Mouse (Mus musculus): ENCODE measurements around the gene Cd93. TPM values are rescaled to one million over a fixed set of nuclear protein-coding genes. Genes with fewer than 3 reads are reported as not detected.

Cd93 gene
- total and polyA plus RNA-seq, 2 experiments from 2014 or later = 4.5 to 16.9 TPM

DNA sequence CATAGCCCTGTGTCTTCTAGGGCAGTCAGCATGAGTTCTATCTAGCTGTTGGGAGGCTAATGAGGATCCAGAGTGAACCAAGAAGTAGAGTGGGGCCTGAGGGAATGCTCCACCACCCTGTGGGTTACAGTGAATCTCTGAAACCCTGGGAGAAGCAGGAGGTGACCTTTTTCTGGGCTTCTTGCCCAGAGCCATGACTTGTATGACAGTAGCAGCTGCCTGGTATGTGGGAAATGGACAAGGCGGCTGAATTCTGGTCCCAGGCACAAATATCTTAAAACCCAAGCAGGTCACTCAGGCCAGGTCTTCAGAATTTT, 45.6 kb downstream of the Cd93 start:
- 89% methylated on average over 1 of the region's 1 CpGs for WGBS
- Histone ChIP-seq H3K4me3 (ENCODE audit: low read depth, low read length) (no peak overlapping the region), H3K27me3 (ENCODE audit: insufficient read depth, low read length) (peaks cover 9% of the 10 kb centered on the region; the same call in 1 of the 2 replicates), H3K9me3 (ENCODE audit: low read length) (no peaks in the 10 kb centered on the region), H3K4me2 (ENCODE audit: low read depth, low read length, poor library complexity, severe bottlenecking) (peak overlapping the region; percentile 21), H3K36me3 (ENCODE audit: insufficient read depth, low read length) (no peaks in the 10 kb centered on the region), H3K4me1 (ENCODE audit: insufficient read depth, low read length) (peaks cover 13% of the 10 kb centered on the region; the same call in 1 of the 2 replicates), H3K27ac (ENCODE audit: low read depth, low read length) (no peak overlapping the region), H3K9ac (replicated peaks; ENCODE audit: low read length, poor library complexity, severe bottlenecking) (no peak overlapping the region)
- DNase-seq (ENCODE audit: low spot score) (no peak), ATAC-seq (ENCODE audit: low FRiP score) (no peak)
- no peak for TF ChIP-seq CTCF (IDR thresholded peaks at IDR 0.05)

DNA sequence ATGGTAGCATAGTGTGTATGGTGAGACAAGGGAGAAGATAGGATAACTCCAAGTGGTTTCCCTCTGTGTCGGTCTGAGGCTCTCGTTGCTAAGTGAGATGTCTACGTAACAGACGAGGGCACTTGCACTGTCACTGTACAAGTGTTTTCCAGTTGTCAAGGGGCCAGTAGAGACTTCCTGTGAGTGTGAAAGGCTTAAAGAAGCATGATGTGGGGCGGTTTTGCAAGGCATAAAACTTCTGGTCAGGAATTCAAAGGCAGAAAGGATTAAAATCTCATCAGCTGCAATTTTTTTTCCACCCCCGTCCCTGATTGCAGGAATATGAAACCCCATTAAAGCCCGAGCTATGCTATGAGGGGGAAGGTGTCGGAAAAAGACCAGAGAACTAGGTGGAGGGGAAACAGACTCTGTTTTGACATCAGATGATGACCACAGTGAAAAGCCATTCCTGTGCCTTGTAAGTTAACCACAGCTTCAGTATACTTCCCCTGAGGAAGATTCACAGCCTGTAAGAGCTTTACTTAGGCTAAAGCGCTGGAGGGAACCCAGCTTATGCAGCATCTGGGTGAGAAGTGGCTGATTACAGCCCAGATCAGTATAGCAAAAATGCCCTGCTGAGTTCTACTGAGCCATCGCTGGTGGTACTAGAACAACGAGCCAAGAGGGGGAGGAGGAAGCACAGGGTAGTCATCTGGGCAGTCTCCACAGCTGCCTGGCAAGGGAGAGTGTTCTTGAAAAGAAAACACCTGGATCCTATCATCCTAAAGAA, 46.2 kb downstream of the Cd93 start:
- Histone ChIP-seq H3K4me2 (ENCODE audit: low read depth, low read length, poor library complexity, severe bottlenecking) (peak overlapping the region; percentile 85), H3K36me3 (ENCODE audit: insufficient read depth, low read length) (no peaks in the 10 kb centered on the region), H3K9ac (replicated peaks; ENCODE audit: low read length, poor library complexity, severe bottlenecking) (no peak overlapping the region), H3K4me1 (ENCODE audit: insufficient read depth, low read length) (peaks cover 13% of the 10 kb centered on the region; the same call in 1 of the 2 replicates), H3K4me3 (ENCODE audit: low read depth, low read length) (no peak overlapping the region; the same call in 1 of the 2 replicates), H3K27ac (ENCODE audit: low read depth, low read length) (no peak overlapping the region), H3K27me3 (ENCODE audit: insufficient read depth, low read length) (peaks cover 9% of the 10 kb centered on the region; the same call in 1 of the 2 replicates), H3K9me3 (ENCODE audit: low read length) (no peaks in the 10 kb centered on the region)
- 73% methylated on average over 11 of the region's 11 CpGs for WGBS
- no peak for ATAC-seq (ENCODE audit: low FRiP score)
- TF ChIP-seq CTCF (IDR thresholded peaks at IDR 0.05) = no peak
- DNase-seq (ENCODE audit: low spot score) = no peak

DNA sequence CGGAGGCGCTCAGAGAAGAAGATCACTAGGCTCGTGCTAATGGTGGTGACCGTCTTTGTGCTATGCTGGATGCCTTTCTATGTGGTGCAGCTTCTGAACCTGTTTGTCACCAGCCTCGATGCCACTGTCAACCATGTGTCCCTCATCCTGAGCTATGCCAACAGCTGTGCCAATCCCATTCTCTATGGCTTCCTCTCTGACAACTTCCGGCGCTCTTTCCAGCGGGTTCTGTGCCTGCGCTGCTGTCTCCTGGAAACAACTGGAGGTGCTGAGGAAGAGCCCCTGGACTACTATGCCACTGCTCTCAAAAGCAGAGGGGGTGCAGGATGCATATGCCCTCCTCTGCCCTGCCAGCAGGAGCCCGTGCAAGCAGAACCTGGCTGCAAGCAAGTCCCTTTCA, 47.2 kb downstream of the Cd93 start:
- DNase-seq (ENCODE audit: low spot score) (no peak), ATAC-seq (ENCODE audit: low FRiP score) (no peak)
- no peak for TF ChIP-seq CTCF (IDR thresholded peaks at IDR 0.05)

DNA sequence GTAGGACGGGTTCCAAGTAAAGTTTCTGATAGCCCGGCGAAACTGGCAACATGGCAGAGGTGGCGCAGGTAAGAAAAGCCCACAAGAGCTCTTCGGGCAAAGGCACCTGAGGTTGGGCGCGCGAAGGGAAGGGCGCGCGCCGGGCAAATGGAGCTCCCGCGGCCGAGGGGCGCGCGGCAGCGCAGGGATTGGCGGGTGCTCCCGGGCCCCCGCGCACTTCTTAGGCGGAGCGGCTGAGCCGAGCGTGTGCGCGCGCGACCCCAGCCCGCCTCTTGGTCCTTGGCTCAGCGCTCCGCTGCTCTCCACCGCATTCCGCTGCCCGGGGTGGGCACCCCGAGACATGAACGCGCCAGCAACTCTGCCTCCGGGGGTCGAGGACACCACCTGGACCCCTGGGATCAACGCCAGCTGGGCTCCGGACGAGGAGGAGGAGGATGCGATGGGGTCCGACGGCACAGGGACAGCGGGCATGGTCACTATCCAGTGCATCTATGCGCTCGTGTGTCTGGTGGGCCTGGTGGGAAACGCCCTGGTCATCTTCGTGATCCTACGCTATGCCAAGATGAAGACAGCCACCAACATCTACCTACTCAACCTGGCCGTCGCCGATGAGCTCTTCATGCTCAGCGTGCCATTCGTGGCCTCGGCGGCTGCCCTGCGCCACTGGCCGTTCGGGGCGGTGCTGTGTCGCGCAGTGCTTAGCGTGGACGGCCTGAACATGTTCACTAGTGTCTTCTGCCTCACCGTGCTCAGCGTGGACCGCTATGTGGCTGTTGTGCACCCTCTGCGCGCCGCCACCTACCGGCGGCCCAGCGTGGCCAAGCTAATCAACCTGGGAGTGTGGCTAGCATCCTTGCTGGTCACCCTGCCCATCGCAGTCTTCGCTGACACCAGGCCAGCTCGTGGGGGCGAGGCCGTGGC, 48.0 kb downstream of the Cd93 start, which contains the start of gene Sstr4:
Gene Sstr4 (plus strand): TSS at position 214 of the 921 bp plus-strand sequence.
- Histone ChIP-seq H3K4me3 (ENCODE audit: low read depth, low read length) (peak within 1 kb of the TSS; percentile 47), H3K4me2 (ENCODE audit: low read depth, low read length, poor library complexity, severe bottlenecking) (peak within 1 kb of the TSS; percentile 85), H3K27ac (ENCODE audit: low read depth, low read length) (no peak within 1 kb of the TSS), H3K9me3 (ENCODE audit: low read length) (no peaks in the 10 kb centered on the region), H3K4me1 (ENCODE audit: insufficient read depth, low read length) (peaks cover 13% of the 10 kb centered on the region; the same call in 1 of the 2 replicates), H3K9ac (replicated peaks; ENCODE audit: low read length, poor library complexity, severe bottlenecking) (peak within 1 kb of the TSS; percentile 66), H3K36me3 (ENCODE audit: insufficient read depth, low read length) (no peaks in the 10 kb centered on the region), H3K27me3 (ENCODE audit: insufficient read depth, low read length) (peaks cover 9% of the 10 kb centered on the region; the same call in 1 of the 2 replicates)
- DNase-seq (ENCODE audit: low spot score) (peak; percentile 60), ATAC-seq (ENCODE audit: low FRiP score) (peak; percentile 88)
- TF ChIP-seq CTCF (IDR thresholded peaks at IDR 0.05) = peak; percentile 82
- 4% methylated on average over 79 of the region's 83 CpGs for WGBS

More for the DNA sequence above, 47.2 kb downstream of the Cd93 start:
- no peak overlapping the region for H3K27ac ChIP-seq (ENCODE audit: low read depth, low read length)
- H3K9me3 ChIP-seq (ENCODE audit: low read length) = no peaks in the 10 kb centered on the region
- peak overlapping the region; percentile 47; the same call in 1 of the 2 replicates for H3K4me3 ChIP-seq (ENCODE audit: low read depth, low read length)
- H3K9ac ChIP-seq (replicated peaks; ENCODE audit: low read length, poor library complexity, severe bottlenecking) = no peak overlapping the region
- H3K27me3 ChIP-seq (ENCODE audit: insufficient read depth, low read length) = peaks cover 9% of the 10 kb centered on the region; the same call in 1 of the 2 replicates
- H3K4me2 ChIP-seq (ENCODE audit: low read depth, low read length, poor library complexity, severe bottlenecking) = peak overlapping the region; percentile 85
- peaks cover 13% of the 10 kb centered on the region; the same call in 1 of the 2 replicates for H3K4me1 ChIP-seq (ENCODE audit: insufficient read depth, low read length)
- WGBS = 76% methylated on average over 10 of the region's 10 CpGs
- H3K36me3 ChIP-seq (ENCODE audit: insufficient read depth, low read length) = no peaks in the 10 kb centered on the region

DNA sequence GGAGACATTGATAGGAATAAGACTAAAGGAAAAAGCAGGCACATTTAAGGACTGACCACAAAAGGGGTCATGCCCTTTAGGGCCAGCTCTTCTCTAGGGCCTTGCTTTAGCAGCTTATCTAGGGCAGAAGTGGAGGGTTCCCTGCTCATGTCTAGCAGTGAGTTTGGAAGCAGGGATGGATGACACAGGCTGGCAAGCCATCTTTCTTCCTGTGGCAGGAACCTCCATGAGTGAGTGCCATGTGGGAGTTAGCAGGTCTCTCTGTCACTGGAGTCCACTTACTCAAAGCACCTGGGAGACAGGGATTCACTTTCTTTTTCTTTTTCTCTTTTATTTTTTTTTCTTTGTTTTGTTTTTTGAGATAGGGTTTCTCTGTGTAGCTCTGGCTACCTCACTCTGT, 49.5 kb downstream of the Cd93 start:
- no peak for TF ChIP-seq CTCF (IDR thresholded peaks at IDR 0.05)
- Histone ChIP-seq H3K4me3 (ENCODE audit: low read depth, low read length) (no peak overlapping the region), H3K36me3 (ENCODE audit: insufficient read depth, low read length) (no peaks in the 10 kb centered on the region), H3K27ac (ENCODE audit: low read depth, low read length) (no peak overlapping the region), H3K9me3 (ENCODE audit: low read length) (no peaks in the 10 kb centered on the region), H3K9ac (replicated peaks; ENCODE audit: low read length, poor library complexity, severe bottlenecking) (no peak overlapping the region), H3K27me3 (ENCODE audit: insufficient read depth, low read length) (peaks cover 9% of the 10 kb centered on the region; the same call in 1 of the 2 replicates), H3K4me1 (ENCODE audit: insufficient read depth, low read length) (peaks cover 13% of the 10 kb centered on the region; the same call in 1 of the 2 replicates), H3K4me2 (ENCODE audit: low read depth, low read length, poor library complexity, severe bottlenecking) (no peak overlapping the region)
- DNase-seq (ENCODE audit: low spot score) = no peak
- ATAC-seq (ENCODE audit: low FRiP score) = no peak

All from midbrain, postnatal 0 days (tissue).